Mouse (Mus musculus): ENCODE results near the gene Ngef.

- TF ChIP-seq GATA1 (IDR thresholded peaks at IDR 0.05; ENCODE audit: borderline replicate concordance, low read length) (no peak), CTCF (IDR thresholded peaks at IDR 0.05; ENCODE audit: low read depth, low read length) (no peak), TAL1 (conservative IDR thresholded peaks at IDR 0.05; ENCODE audit: low read depth, low read length) (no peak), GATA2 (IDR thresholded peaks at IDR 0.05; ENCODE audit: borderline replicate concordance, low read depth, low read length) (no peak), POLR2AphosphoS5 (IDR thresholded peaks at IDR 0.05; ENCODE audit: insufficient replicate concordance, low read depth, low read length) (no peak)
Observed at GRCm38 (mm10) chr1:87520467-87520866, 53.2 kb downstream of the Ngef start.
